Mouse (Mus musculus) lung, adult 10 weeks (tissue): Measurements from ENCODE around the gene Tsen54. TPM values are rescaled to one million over a fixed set of nuclear protein-coding genes. Genes with fewer than 3 reads are reported as not detected.

ENCODE experiments used
- polyA plus RNA-seq: library from polyadenylated mRNA; stranded (reverse); fragments of 350-450 nt; fragmentation: Illumina TruSeq; extraction: RNeasy Lipid Tissue Mini Kit (QIAGEN cat#74804); gene quantifications from one replicate; pipeline ENCODE4 v1.2.3, GENCODE M21; 2014; ENCODE audit warnings: low read depth, low replicate concordance; ENCODE audit not compliant: insufficient read depth

Tsen54 gene
- 12.5 TPM for polyA plus RNA-seq

GRCm38 (mm10) chr11:115814605-115815450, at the start of gene Tsen54:
Gene Tsen54, plus strand, starts transcription at chr11:115814724.

GRCm38 (mm10) chr11:115765103-115765606, 49.4 kb upstream of the Tsen54 start, which contains the start of gene Tmem94:
Gene Tmem94, plus strand, starts transcription at chr11:115765433.

GRCm38 (mm10) chr11:115813507-115814296, 822 bp upstream of the Tsen54 start, which contains the start of gene Caskin2:
Gene Caskin2, minus strand, starts transcription at chr11:115813639.

GRCm38 (mm10) chr11:115823774-115824740, 9.5 kb downstream of the Tsen54 start, which contains the start of gene Llgl2:
Gene Llgl2, plus strand, starts transcription at chr11:115824049.

GRCm38 (mm10) chr11:115858354-115858753, 43.8 kb downstream of the Tsen54 start, which contains the start of gene Myo15b:
Gene Myo15b, plus strand, starts transcription at chr11:115858406.

Other genes starting within 250 kb of the Tsen54 start
- 38.3 TPM for gene Mrps7, start 210.8 kb upstream of the Tsen54 start, polyA plus RNA-seq
- 8.4 TPM for gene Gga3, start 210.7 kb upstream of the Tsen54 start, polyA plus RNA-seq
- gene Mif4gd, start 201.8 kb upstream of the Tsen54 start, polyA plus RNA-seq, result 52.6 TPM
- 19.5 TPM for gene Slc25a19, start 186.4 kb upstream of the Tsen54 start, polyA plus RNA-seq
- gene Grb2, start 106.1 kb upstream of the Tsen54 start, polyA plus RNA-seq, result 44.3 TPM
- 11.1 TPM for gene Tmem94, start 49.3 kb upstream of the Tsen54 start, polyA plus RNA-seq
- 27.9 TPM for gene Caskin2, start 1.1 kb upstream of the Tsen54 start, polyA plus RNA-seq
- 39.5 TPM for gene Llgl2, start 9.3 kb downstream of the Tsen54 start, polyA plus RNA-seq
- gene Myo15b, start 43.7 kb downstream of the Tsen54 start, polyA plus RNA-seq, result 1.1 TPM
- 24.6 TPM for gene Smim5, start 85.2 kb downstream of the Tsen54 start, polyA plus RNA-seq
- 56.4 TPM for gene Smim6, start 97.3 kb downstream of the Tsen54 start, polyA plus RNA-seq
- gene Sap30bp, start 118.6 kb downstream of the Tsen54 start, polyA plus RNA-seq, result 14.9 TPM
- 8.3 TPM for gene Recql5, start 118.8 kb downstream of the Tsen54 start, polyA plus RNA-seq
- gene Itgb4, start 160.0 kb downstream of the Tsen54 start, polyA plus RNA-seq, result 2.0 TPM
- gene Galk1, start 198.0 kb downstream of the Tsen54 start, polyA plus RNA-seq, result 37.1 TPM
- gene H3f3b, start 213.2 kb downstream of the Tsen54 start, polyA plus RNA-seq, result 439 TPM
- 10.2 TPM for gene Unk, start 215.6 kb downstream of the Tsen54 start, polyA plus RNA-seq